Mouse (Mus musculus) mesoderm, embryonic 11.5 days (tissue): ENCODE results near the gene Pld1.
A peak's percentile ranks its signal among the peaks of the same experiment; 100 is the strongest.
"Not testable (repeated sequence)": the region's sequence is repeated elsewhere in the genome, so short reads cannot be mapped to it uniquely, and the experiment has no call there.

Experiments
- DNase-seq: peaks from one replicate; pipeline ENCODE4 v3.0.0-alpha.2; 2012; ENCODE audit warnings: low read depth, low spot score

Pld1 gene

GRCm38 (mm10) chr3:27942991-27943390 lies 4.5 kb downstream of the Pld1 start:
- no peak for DNase-seq

GRCm38 (mm10) chr3:27945397-27945796 lies 6.9 kb downstream of the Pld1 start:
- DNase-seq = not testable (repeated sequence)

- DNase-seq = no peak
These were observed 10.8 kb downstream of the Pld1 start for GRCm38 (mm10) chr3:27949175-27949872.

- DNase-seq = no peak
These were observed 11.4 kb downstream of the Pld1 start for GRCm38 (mm10) chr3:27949873-27950250.

- DNase-seq = no peak
These were observed 12.2 kb downstream of the Pld1 start for GRCm38 (mm10) chr3:27950726-27951125.

- no peak for DNase-seq
These were observed 13.2 kb downstream of the Pld1 start for GRCm38 (mm10) chr3:27951721-27952120.

GRCm38 (mm10) chr3:27956006-27956405 lies 17.5 kb downstream of the Pld1 start:
- DNase-seq = no peak

- DNase-seq = no peak
These were observed 20.7 kb downstream of the Pld1 start for GRCm38 (mm10) chr3:27959221-27959620.

GRCm38 (mm10) chr3:27961162-27961561 lies 22.7 kb downstream of the Pld1 start:
- DNase-seq = no peak

- DNase-seq = peak; percentile 42
These were observed 25.3 kb downstream of the Pld1 start for GRCm38 (mm10) chr3:27963795-27964201.

- no peak for DNase-seq
These were observed 30.2 kb downstream of the Pld1 start for GRCm38 (mm10) chr3:27968671-27969070.

- DNase-seq = no peak
These were observed 35.4 kb downstream of the Pld1 start for GRCm38 (mm10) chr3:27973936-27974335.

- no peak for DNase-seq
These were observed 36.5 kb downstream of the Pld1 start for GRCm38 (mm10) chr3:27974981-27975380.

GRCm38 (mm10) chr3:27976931-27977544 lies 38.5 kb downstream of the Pld1 start:
- DNase-seq = no peak

- DNase-seq = no peak
These were observed 39.7 kb downstream of the Pld1 start for GRCm38 (mm10) chr3:27978030-27978723.

- no peak for DNase-seq
These were observed 43.1 kb downstream of the Pld1 start for GRCm38 (mm10) chr3:27981591-27981990.

- DNase-seq = peak; percentile 67
These were observed 44.0 kb downstream of the Pld1 start for GRCm38 (mm10) chr3:27982436-27983017.

GRCm38 (mm10) chr3:27983274-27983673 lies 44.8 kb downstream of the Pld1 start:
- DNase-seq = no peak

GRCm38 (mm10) chr3:27983935-27984577 lies 45.6 kb downstream of the Pld1 start:
- peak; percentile 69 for DNase-seq

- DNase-seq = no peak
These were observed 46.1 kb downstream of the Pld1 start for GRCm38 (mm10) chr3:27984620-27985019.

- DNase-seq = no peak
These were observed 46.8 kb downstream of the Pld1 start for GRCm38 (mm10) chr3:27985344-27985743.
